Mouse (Mus musculus) embryonic facial prominence, embryonic 10.5 days (tissue): ENCODE data around the gene Pigk. TPM values are rescaled to one million over a fixed set of nuclear protein-coding genes. Genes with fewer than 3 reads are reported as not detected.

Experiments
- DNase-seq: peaks from one replicate; pipeline ENCODE4 v3.0.0-alpha.2; 2017; ENCODE audit warnings: low spot score
- H3K27ac ChIP-seq: fragments of 300-500 bp; sonication (generic); replicated peaks from 2 replicates; pipeline ENCODE4 v1.5.1; 2016; ENCODE audit warnings: mild to moderate bottlenecking
- H3K27me3 ChIP-seq: fragments of 300-500 bp; sonication (generic); replicated peaks from 2 replicates; pipeline ENCODE4 v1.6.1; 2016; ENCODE audit warnings: low read depth, mild to moderate bottlenecking; ENCODE audit not compliant: poor library complexity, severe bottlenecking
- H3K36me3 ChIP-seq: fragments of 300-500 bp; sonication (generic); replicated peaks from 2 replicates; pipeline ENCODE4 v1.6.1; 2016; ENCODE audit warnings: mild to moderate bottlenecking, moderate library complexity
- H3K4me1 ChIP-seq: fragments of 300-500 bp; sonication (generic); 2 replicates; pipeline ENCODE4 v1.6.1; 2016
- H3K4me3 ChIP-seq: fragments of 300-500 bp; sonication (generic); 2 replicates; pipeline ENCODE4 v1.5.1; 2016; ENCODE audit warnings: mild to moderate bottlenecking, moderate library complexity
- H3K9me3 ChIP-seq: fragments of 300-500 bp; sonication (generic); 2 replicates; pipeline ENCODE4 v1.6.1; 2016; ENCODE audit warnings: mild to moderate bottlenecking
- WGBS: fragments of 180-500 bp; shearing (Covaris S2); methylation state at CpG from one replicate; pipeline ENCODE4 v1.1.7; 2016; 5-methylcytosine and 5-hydroxymethylcytosine counted together
- polyA plus RNA-seq: library from polyadenylated mRNA; unstranded; fragments of >200 nt; fragmentation: Nextera tagmentation; extraction: Ambion mirVana; gene quantifications from 2 replicates; pipeline ENCODE4 v1.2.1, GENCODE M21; 2016

Pigk gene
- polyA plus RNA-seq, 1 experiment from 2014 or later: 34.1 TPM

GRCm38 (mm10) chr3:152758500-152759032 is 44.7 kb downstream of the Pigk start:
- no peaks in the 10 kb centered on the region for H3K27me3 ChIP-seq
- DNase-seq: no peak
- no peaks in the 10 kb centered on the region for H3K36me3 ChIP-seq
- H3K9me3 ChIP-seq: no peaks in the 10 kb centered on the region
- H3K4me1 ChIP-seq: peaks cover 33% of the 10 kb centered on the region
- peak overlapping the region; percentile 59 for H3K27ac ChIP-seq
- no peak overlapping the region for H3K4me3 ChIP-seq
- WGBS: 72% methylated on average over 15 of the region's 15 CpGs

- H3K4me1 ChIP-seq: peaks cover 43% of the 10 kb centered on the region
- 30% methylated on average over 7 of the region's 7 CpGs for WGBS
Observed at GRCm38 (mm10) chr3:152761116-152761515, 47.2 kb downstream of the Pigk start.

GRCm38 (mm10) chr3:152761661-152762060 is 47.8 kb downstream of the Pigk start:
- no peak for DNase-seq
- no peaks in the 10 kb centered on the region for H3K27me3 ChIP-seq
- peaks cover 44% of the 10 kb centered on the region for H3K4me1 ChIP-seq
- no peak overlapping the region for H3K27ac ChIP-seq
- WGBS: 92% methylated on average over 8 of the region's 8 CpGs
- no peaks in the 10 kb centered on the region for H3K9me3 ChIP-seq
- no peak overlapping the region for H3K4me3 ChIP-seq
- H3K36me3 ChIP-seq: no peaks in the 10 kb centered on the region

More at GRCm38 (mm10) chr3:152761116-152761515, 47.2 kb downstream of the Pigk start:
- Histone ChIP-seq H3K27me3 (no peaks in the 10 kb centered on the region), H3K27ac (no peak overlapping the region), H3K36me3 (no peaks in the 10 kb centered on the region), H3K9me3 (no peaks in the 10 kb centered on the region), H3K4me3 (no peak overlapping the region)
- peak; percentile 30 for DNase-seq

GRCm38 (mm10) chr3:152762302-152762701 is 48.4 kb downstream of the Pigk start:
- Histone ChIP-seq H3K36me3 (no peaks in the 10 kb centered on the region), H3K27me3 (no peaks in the 10 kb centered on the region), H3K9me3 (no peaks in the 10 kb centered on the region), H3K4me3 (no peak overlapping the region), H3K27ac (no peak overlapping the region), H3K4me1 (peaks cover 44% of the 10 kb centered on the region)
- no peak for DNase-seq
- WGBS: 90% methylated on average over 8 of the region's 8 CpGs

GRCm38 (mm10) chr3:152763139-152763882 is 49.4 kb downstream of the Pigk start:
- no peaks in the 10 kb centered on the region for H3K27me3 ChIP-seq
- peak overlapping the region; percentile 67 for H3K27ac ChIP-seq
- no peaks in the 10 kb centered on the region for H3K9me3 ChIP-seq
- peak overlapping the region; percentile 43 for H3K4me3 ChIP-seq
- peak; percentile 68 for DNase-seq
- 39% methylated on average over 26 of the region's 26 CpGs for WGBS
- peaks cover 3% of the 10 kb centered on the region; the same call in 1 of the 2 replicates for H3K36me3 ChIP-seq
- H3K4me1 ChIP-seq: peaks cover 39% of the 10 kb centered on the region

- DNase-seq: peak; percentile 20
- peaks cover 13% of the 10 kb centered on the region for H3K36me3 ChIP-seq
Observed at GRCm38 (mm10) chr3:152764516-152765312, 50.8 kb downstream of the Pigk start.

GRCm38 (mm10) chr3:152767485-152767884 is 53.6 kb downstream of the Pigk start:
- Histone ChIP-seq H3K27me3 (no peaks in the 10 kb centered on the region), H3K36me3 (peaks cover 13% of the 10 kb centered on the region), H3K9me3 (no peaks in the 10 kb centered on the region), H3K27ac (no peak overlapping the region), H3K4me3 (no peak overlapping the region), H3K4me1 (peaks cover 32% of the 10 kb centered on the region)
- peak; percentile 37 for DNase-seq
- 77% methylated on average over 11 of the region's 11 CpGs for WGBS

More at GRCm38 (mm10) chr3:152764516-152765312, 50.8 kb downstream of the Pigk start:
- WGBS: 78% methylated on average over 8 of the region's 8 CpGs
- Histone ChIP-seq H3K27ac (peak overlapping the region; percentile 48; the same call in 1 of the 2 replicates), H3K4me3 (no peak overlapping the region), H3K9me3 (no peaks in the 10 kb centered on the region), H3K27me3 (no peaks in the 10 kb centered on the region), H3K4me1 (peaks cover 29% of the 10 kb centered on the region)

GRCm38 (mm10) chr3:152770056-152770455 is 56.2 kb downstream of the Pigk start:
- peaks cover 12% of the 10 kb centered on the region for H3K4me1 ChIP-seq
- DNase-seq: no peak
- H3K36me3 ChIP-seq: peaks cover 13% of the 10 kb centered on the region
- WGBS: 70% methylated on average over 6 of the region's 6 CpGs
- no peak overlapping the region for H3K27ac ChIP-seq
- H3K4me3 ChIP-seq: no peak overlapping the region
- H3K9me3 ChIP-seq: no peaks in the 10 kb centered on the region
- no peaks in the 10 kb centered on the region for H3K27me3 ChIP-seq

- H3K36me3 ChIP-seq: no peaks in the 10 kb centered on the region; the same call in 1 of the 2 replicates
- no peaks in the 10 kb centered on the region for H3K4me1 ChIP-seq
- no peak overlapping the region for H3K27ac ChIP-seq
- H3K9me3 ChIP-seq: no peaks in the 10 kb centered on the region
- H3K4me3 ChIP-seq: no peak overlapping the region
- no peaks in the 10 kb centered on the region for H3K27me3 ChIP-seq
- WGBS: 84% methylated on average over 6 of the region's 6 CpGs
- DNase-seq: no peak
Observed at GRCm38 (mm10) chr3:152776363-152776762, 62.5 kb downstream of the Pigk start.

- Histone ChIP-seq H3K4me3 (no peak overlapping the region), H3K4me1 (no peaks in the 10 kb centered on the region), H3K36me3 (no peaks in the 10 kb centered on the region; the same call in 1 of the 2 replicates), H3K9me3 (no peaks in the 10 kb centered on the region), H3K27ac (no peak overlapping the region), H3K27me3 (no peaks in the 10 kb centered on the region)
- 83% methylated on average over 16 of the region's 16 CpGs for WGBS
- no peak for DNase-seq
Observed at GRCm38 (mm10) chr3:152776872-152777540, 63.1 kb downstream of the Pigk start.

- H3K4me3 ChIP-seq: no peak overlapping the region
- no peak for DNase-seq
- H3K4me1 ChIP-seq: 0 out of 2 replicates have a peak, but pooled peaks cover 3% of the 10 kb centered on the region
- no peaks in the 10 kb centered on the region for H3K9me3 ChIP-seq
- H3K27ac ChIP-seq: no peak overlapping the region
- 87% methylated on average over 4 of the region's 4 CpGs for WGBS
- H3K36me3 ChIP-seq: no peaks in the 10 kb centered on the region; the same call in 1 of the 2 replicates
- no peaks in the 10 kb centered on the region for H3K27me3 ChIP-seq
Observed at GRCm38 (mm10) chr3:152779819-152780218, 65.9 kb downstream of the Pigk start.

- Histone ChIP-seq H3K4me1 (0 out of 2 replicates have a peak, but pooled peaks cover 3% of the 10 kb centered on the region), H3K27ac (no peak overlapping the region), H3K36me3 (peaks cover 10% of the 10 kb centered on the region; the same call in 1 of the 2 replicates), H3K27me3 (no peaks in the 10 kb centered on the region), H3K9me3 (no peaks in the 10 kb centered on the region), H3K4me3 (no peak overlapping the region)
- WGBS: 29% methylated on average over 7 of the region's 7 CpGs
- peak; percentile 81 for DNase-seq
Observed at GRCm38 (mm10) chr3:152783792-152784191, 69.9 kb downstream of the Pigk start.
